Mouse (Mus musculus) limb, embryonic 14.5 days (tissue): ENCODE data around the gene Lims1. TPM values are rescaled to one million over a fixed set of nuclear protein-coding genes. Genes with fewer than 3 reads are reported as not detected.

Experiments
- ATAC-seq: fragments of 200-750 bp; cut with Nextera tagmentation; 2 replicates; pipeline ENCODE4 v1.8.0; 2017; ENCODE audit warnings: low read depth, moderate number of reproducible peaks, moderate TSS enrichment; ENCODE audit not compliant: low FRiP score
- DNase-seq: peaks from one replicate; pipeline ENCODE4 v3.0.0-alpha.2; 2015; ENCODE audit warnings: low spot score
- H3K27ac ChIP-seq: fragments of 300-500 bp; sonication (generic); replicated peaks from 2 replicates; pipeline ENCODE4 v1.5.1; 2014; ENCODE audit warnings: low read depth, mild to moderate bottlenecking, low read length, moderate library complexity, mixed read lengths
- H3K27me3 ChIP-seq: fragments of 300-500 bp; sonication (generic); 2 replicates; pipeline ENCODE4 v1.6.1; 2014; ENCODE audit warnings: low read length, mixed read lengths; ENCODE audit not compliant: control insufficient read depth, insufficient read depth
- H3K36me3 ChIP-seq: fragments of 300-500 bp; sonication (generic); 2 replicates; pipeline ENCODE4 v1.6.1; 2014; ENCODE audit warnings: mild to moderate bottlenecking, low read length, moderate library complexity, mixed read lengths; ENCODE audit not compliant: control insufficient read depth, insufficient read depth
- H3K4me1 ChIP-seq: fragments of 300-500 bp; sonication (generic); 2 replicates; pipeline ENCODE4 v1.6.1; 2014; ENCODE audit warnings: antibody characterized with exemption, low read length, mixed read lengths; ENCODE audit not compliant: control insufficient read depth, insufficient read depth
- H3K4me2 ChIP-seq: fragments of 300-500 bp; sonication (generic); replicated peaks from 2 replicates; pipeline ENCODE4 v1.6.1; 2014; ENCODE audit warnings: low read depth, mild to moderate bottlenecking, low read length, moderate library complexity; ENCODE audit not compliant: severe bottlenecking
- H3K4me3 ChIP-seq: fragments of 300-500 bp; sonication (generic); replicated peaks from 2 replicates; pipeline ENCODE4 v1.5.1; 2014; ENCODE audit warnings: low read length
- H3K9ac ChIP-seq: fragments of 300-500 bp; sonication (generic); 2 replicates; pipeline ENCODE4 v1.6.1; 2014; ENCODE audit warnings: mild to moderate bottlenecking, low read depth, low read length, moderate library complexity; ENCODE audit not compliant: severe bottlenecking
- H3K9me3 ChIP-seq: fragments of 300-500 bp; sonication (generic); 2 replicates; pipeline ENCODE4 v1.6.1; 2016; ENCODE audit warnings: low read length; ENCODE audit not compliant: control insufficient read depth
- POLR2A ChIP-seq: fragments of 200-500 bp; IDR thresholded peaks from 2 replicates; pipeline ENCODE4 v1.8.0; 2012; ENCODE audit warnings: inconsistent platforms, mild to moderate bottlenecking, moderate library complexity, borderline replicate concordance; ENCODE audit not compliant: insufficient read depth, insufficient read length; ENCODE audit errors: extremely low read depth
- WGBS: fragments of 180-500 bp; shearing (Covaris S2); extraction: QIAGEN DNeasy Blood & Tissue Kit; methylation state at CpG from one replicate; pipeline ENCODE4 v1.1.7; 2014; 5-methylcytosine and 5-hydroxymethylcytosine counted together
- polyA plus RNA-seq, 2 experiments: library from polyadenylated mRNA; depleted of rRNA in 1 of 2; stranded (reverse) in 1 of 2; unstranded in 1 of 2; fragments of >200 nt; fragmentation: Nextera tagmentation in 1 of 2; extraction: Ambion mirVana in 1 of 2; gene quantifications; 2 replicates each; pipeline versions ENCODE4 v1.2.1 to v1.2.3; 2012 to 2014

The Lims1 gene
- polyA plus RNA-seq, 2 experiments = 39.9 to 111 TPM

DNA sequence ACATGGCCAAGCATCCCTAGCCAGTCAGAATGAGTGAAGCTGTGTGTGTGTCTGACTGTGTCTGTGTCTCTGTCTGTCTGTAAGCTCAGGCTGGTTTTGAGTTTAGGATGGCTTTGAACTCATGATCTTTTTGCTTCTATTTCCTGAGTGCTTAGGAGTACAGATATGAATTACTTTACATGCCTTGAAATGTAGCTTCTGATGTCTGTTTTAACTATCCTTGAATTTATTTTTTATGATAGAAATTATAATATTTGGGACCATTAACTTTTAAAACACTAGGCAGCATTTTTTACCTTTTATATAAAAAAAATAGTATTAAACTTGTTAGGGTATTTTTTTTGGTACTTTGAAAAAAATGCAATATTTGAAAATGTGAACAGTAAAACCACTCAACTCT lies 128.3 kb downstream of the Lims1 start:
- Histone ChIP-seq H3K27ac (no peak overlapping the region), H3K9ac (no peak overlapping the region), H3K9me3 (no peaks in the 10 kb centered on the region), H3K27me3 (no peaks in the 10 kb centered on the region), H3K36me3 (peaks cover 36% of the 10 kb centered on the region), H3K4me1 (peaks cover 2% of the 10 kb centered on the region; the same call in 1 of the 2 replicates), H3K4me2 (no peak overlapping the region), H3K4me3 (no peak overlapping the region)
- no peak for DNase-seq
- ATAC-seq = no peak
- no peak for TF ChIP-seq POLR2A

DNA sequence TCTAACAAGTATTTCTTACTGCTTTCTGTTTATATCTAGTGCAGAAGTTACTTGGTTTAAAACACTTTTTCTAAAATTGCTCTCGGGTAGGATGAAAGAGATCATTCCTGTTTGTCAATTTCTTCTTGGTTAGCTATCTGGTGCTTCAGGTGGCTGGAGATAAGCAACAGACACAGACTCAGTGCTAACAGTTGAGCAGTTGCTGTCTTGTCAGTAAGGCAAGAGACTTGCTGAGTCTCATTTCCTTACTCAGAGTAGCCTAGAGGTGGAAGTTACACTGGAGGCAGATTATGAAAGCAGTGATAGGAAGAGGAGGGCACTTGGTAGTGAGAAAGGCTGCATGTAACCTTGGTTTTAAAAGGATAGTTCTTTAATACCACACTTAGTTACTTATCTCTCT lies 128.9 kb downstream of the Lims1 start:
- no peak overlapping the region for H3K9ac ChIP-seq
- H3K36me3 ChIP-seq = peaks cover 38% of the 10 kb centered on the region
- H3K9me3 ChIP-seq = no peaks in the 10 kb centered on the region
- H3K4me3 ChIP-seq = no peak overlapping the region
- H3K27ac ChIP-seq = no peak overlapping the region
- peaks cover 2% of the 10 kb centered on the region; the same call in 1 of the 2 replicates for H3K4me1 ChIP-seq
- TF ChIP-seq POLR2A = no peak
- H3K27me3 ChIP-seq = no peaks in the 10 kb centered on the region
- ATAC-seq (no peak), DNase-seq (no peak)
- WGBS = 91% methylated on average over 1 of the region's 1 CpGs
- no peak overlapping the region for H3K4me2 ChIP-seq

DNA sequence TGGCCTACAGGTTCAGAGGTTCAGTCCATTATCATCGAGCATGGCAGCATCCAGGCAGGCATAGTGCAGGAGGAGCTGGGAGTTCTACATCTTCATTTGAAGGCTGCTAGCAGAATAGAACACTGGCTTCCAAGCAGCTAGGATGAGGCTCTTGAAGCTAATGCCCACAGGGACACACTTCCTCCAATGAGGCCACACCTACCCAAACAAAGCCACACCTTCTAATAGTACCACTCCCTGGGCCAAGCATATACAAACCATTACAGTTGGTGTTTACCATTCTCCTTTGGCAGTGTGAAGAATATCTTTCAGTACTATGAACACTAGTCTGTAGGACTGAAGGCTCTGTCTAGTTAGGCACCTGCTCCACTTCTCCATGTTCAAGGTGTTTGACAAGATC lies 136.6 kb downstream of the Lims1 start:
- no peak overlapping the region for H3K4me3 ChIP-seq
- no peak overlapping the region for H3K4me2 ChIP-seq
- peaks cover 73% of the 10 kb centered on the region for H3K36me3 ChIP-seq
- ATAC-seq = no peak
- no peak for TF ChIP-seq POLR2A
- DNase-seq = no peak
- 92% methylated on average over 1 of the region's 1 CpGs for WGBS
- H3K27me3 ChIP-seq = no peaks in the 10 kb centered on the region
- H3K27ac ChIP-seq = no peak overlapping the region
- H3K9ac ChIP-seq = no peak overlapping the region
- H3K4me1 ChIP-seq = no peaks in the 10 kb centered on the region
- no peaks in the 10 kb centered on the region for H3K9me3 ChIP-seq

Other genes with a start within 250 kb of the Lims1 start
- gene AW822073, start 98.5 kb upstream of the Lims1 start, polyA plus RNA-seq (2012; rRNA removed) = not detected in 2 replicates
- gene AW822073, start 98.5 kb upstream of the Lims1 start, polyA plus RNA-seq (2014; fragmentation: Nextera tagmentation; extraction: Ambion mirVana) = not detected in 2 replicates
- not detected in 2 replicates for gene Duxf3, start 90.8 kb upstream of the Lims1 start, polyA plus RNA-seq (2012; rRNA removed)
- not detected in 2 replicates for gene Duxf3, start 90.8 kb upstream of the Lims1 start, polyA plus RNA-seq (2014; fragmentation: Nextera tagmentation; extraction: Ambion mirVana)
- gene Gm4981, start 86.8 kb upstream of the Lims1 start, polyA plus RNA-seq (2012; rRNA removed) = not detected in 2 replicates
- not detected in 2 replicates for gene Gm4981, start 86.8 kb upstream of the Lims1 start, polyA plus RNA-seq (2014; fragmentation: Nextera tagmentation; extraction: Ambion mirVana)
- gene Gcc2, start 68.0 kb upstream of the Lims1 start, polyA plus RNA-seq (2012; rRNA removed) = 24.9 and 29.3 TPM in 2 replicates
- 42.5 and 51.0 TPM in 2 replicates for gene Gcc2, start 68.0 kb upstream of the Lims1 start, polyA plus RNA-seq (2014; fragmentation: Nextera tagmentation; extraction: Ambion mirVana)
- 11.1 and 15.3 TPM in 2 replicates for gene Ranbp2, start 123.5 kb downstream of the Lims1 start, polyA plus RNA-seq (2012; rRNA removed)
- 27.0 and 28.5 TPM in 2 replicates for gene Ranbp2, start 123.5 kb downstream of the Lims1 start, polyA plus RNA-seq (2014; fragmentation: Nextera tagmentation; extraction: Ambion mirVana)
- 3.8 and 4.9 TPM in 2 replicates for gene Ccdc138, start 174.5 kb downstream of the Lims1 start, polyA plus RNA-seq (2012; rRNA removed)
- gene Ccdc138, start 174.5 kb downstream of the Lims1 start, polyA plus RNA-seq (2014; fragmentation: Nextera tagmentation; extraction: Ambion mirVana) = 5.9 and 6.5 TPM in 2 replicates